In genomic region chr6:90711476-90712035, GRCm38 (mm10) we compare ENCODE assay signal across 7 mouse cellular contexts.
A peak's percentile ranks its signal among the peaks of the same experiment; 100 is the strongest.
DNase-seq lines count a peak whose midpoint lies in the region; ATAC-seq and TF ChIP-seq lines count a peak whose summit lies in the region.

No protein-coding gene starts in this region.

- peak overlapping the region; percentile 37 for H3K27ac ChIP-seq in lung, embryonic 14.5 days (ENCODE audit: low read depth)
- H3K27ac ChIP-seq in embryonic facial prominence, embryonic 12.5 days = peak overlapping the region; percentile 69
- peak overlapping the region; percentile 73 for H3K27ac ChIP-seq in limb, embryonic 12.5 days
- peak overlapping the region; percentile 36 for H3K27ac ChIP-seq in stomach, embryonic 15.5 days

- peak overlapping the region; percentile 40; the same call in 1 of the 2 replicates for H3K9ac ChIP-seq in lung, embryonic 14.5 days
- H3K9ac ChIP-seq in embryonic facial prominence, embryonic 12.5 days = no peak overlapping the region
- peak overlapping the region; percentile 31; the same call in 1 of the 2 replicates for H3K9ac ChIP-seq in limb, embryonic 12.5 days (replicated peaks)
- no peak overlapping the region for H3K9ac ChIP-seq in stomach, embryonic 15.5 days

- no peaks in the 10 kb centered on the region for H3K27me3 ChIP-seq in lung, embryonic 14.5 days (ENCODE audit: insufficient read depth, low read length)
- H3K27me3 ChIP-seq in embryonic facial prominence, embryonic 12.5 days = no peaks in the 10 kb centered on the region
- no peaks in the 10 kb centered on the region for H3K27me3 ChIP-seq in limb, embryonic 12.5 days
- H3K27me3 ChIP-seq in stomach, embryonic 15.5 days (replicated peaks) = no peaks in the 10 kb centered on the region

- 43% methylated on average over 12 of the region's 12 CpGs for WGBS in lung, embryonic 14.5 days
- 38% methylated on average over 12 of the region's 12 CpGs for WGBS in embryonic facial prominence, embryonic 12.5 days
- 31% methylated on average over 12 of the region's 12 CpGs for WGBS in limb, embryonic 12.5 days
- 53% methylated on average over 12 of the region's 12 CpGs for WGBS in stomach, embryonic 15.5 days

- H3K4me3 ChIP-seq in lung, embryonic 14.5 days (ENCODE audit: low read depth, low read length) = no peak overlapping the region
- no peak overlapping the region for H3K4me3 ChIP-seq in embryonic facial prominence, embryonic 12.5 days
- H3K4me3 ChIP-seq in limb, embryonic 12.5 days (replicated peaks) = no peak overlapping the region
- H3K4me3 ChIP-seq in stomach, embryonic 15.5 days (replicated peaks) = no peak overlapping the region

- no peaks in the 10 kb centered on the region for H3K9me3 ChIP-seq in lung, embryonic 14.5 days (ENCODE audit: low read depth, low read length)
- no peaks in the 10 kb centered on the region for H3K9me3 ChIP-seq in embryonic facial prominence, embryonic 12.5 days
- H3K9me3 ChIP-seq in limb, embryonic 12.5 days = no peaks in the 10 kb centered on the region
- H3K9me3 ChIP-seq in stomach, embryonic 15.5 days = no peaks in the 10 kb centered on the region

- H3K36me3 ChIP-seq in lung, embryonic 14.5 days (ENCODE audit: insufficient read depth) = no peaks in the 10 kb centered on the region
- H3K36me3 ChIP-seq in embryonic facial prominence, embryonic 12.5 days = no peaks in the 10 kb centered on the region
- peaks cover 3% of the 10 kb centered on the region; the same call in 1 of the 2 replicates for H3K36me3 ChIP-seq in limb, embryonic 12.5 days
- H3K36me3 ChIP-seq in stomach, embryonic 15.5 days = no peaks in the 10 kb centered on the region

- ATAC-seq in lung, embryonic 14.5 days (ENCODE audit: insufficient read depth) = no peak
- ATAC-seq in embryonic facial prominence, embryonic 12.5 days (ENCODE audit: insufficient number of reproducible peaks, insufficient read depth, low FRiP score, low TSS enrichment) = no peak
- no peak for ATAC-seq in limb, embryonic 12.5 days (ENCODE audit: insufficient number of reproducible peaks, insufficient read depth, low FRiP score, low TSS enrichment, low read depth)
- no peak for ATAC-seq in stomach, embryonic 15.5 days (ENCODE audit: insufficient read depth, low FRiP score, low read depth)

- peak overlapping the region; percentile 1; the same call in 1 of the 2 replicates for H3K4me2 ChIP-seq in lung, embryonic 14.5 days
- no peak overlapping the region for H3K4me2 ChIP-seq in embryonic facial prominence, embryonic 12.5 days (replicated peaks)
- H3K4me2 ChIP-seq in limb, embryonic 12.5 days = peak overlapping the region; percentile 24
- peak overlapping the region; percentile 17; the same call in 1 of the 2 replicates for H3K4me2 ChIP-seq in stomach, embryonic 15.5 days

- DNase-seq in lung, embryonic 14.5 days = peak; percentile 42
- DNase-seq in lung, postnatal 4 days = no peak
- DNase-seq in adrenal gland, postnatal 14 days = no peak
- no peak for DNase-seq in adrenal gland, postnatal 10 days

- no peak for TF ChIP-seq CTCF in lung, embryonic 14.5 days (IDR thresholded peaks at IDR 0.05; ENCODE audit: low read depth)

- peaks cover 50% of the 10 kb centered on the region for H3K4me1 ChIP-seq in lung, embryonic 14.5 days (ENCODE audit: insufficient read depth)
- peaks cover 57% of the 10 kb centered on the region for H3K4me1 ChIP-seq in embryonic facial prominence, embryonic 12.5 days
- peaks cover 73% of the 10 kb centered on the region for H3K4me1 ChIP-seq in limb, embryonic 12.5 days (replicated peaks)
- peaks cover 62% of the 10 kb centered on the region for H3K4me1 ChIP-seq in stomach, embryonic 15.5 days

Comparison
In these comparisons a context has a peak if more than half of its experiments do, and no peak if none do; other contexts are left out.
1. H3K9ac ChIP-seq: peak in lung, embryonic 14.5 days (single experiment) and limb, embryonic 12.5 days (single experiment); none in embryonic facial prominence, embryonic 12.5 days (single experiment) and stomach, embryonic 15.5 days (single experiment).
2. Peak in every context shown above with its lines, with median percentiles within 50 percentile points of each other: H3K27ac ChIP-seq.